Mouse (Mus musculus) heart, embryonic 10.5 days (tissue): Measurements from ENCODE around the gene Fsip1. TPM values are rescaled to one million over a fixed set of nuclear protein-coding genes. Genes with fewer than 3 reads are reported as not detected.
A peak's percentile ranks its signal among the peaks of the same experiment; 100 is the strongest.

Experiments used
- DNase-seq: peaks from one replicate; pipeline ENCODE4 v3.0.0-alpha.2; 2017; ENCODE audit warnings: low spot score
- H3K27ac ChIP-seq: fragments of 300-500 bp; sonication (generic); 2 replicates; pipeline ENCODE4 v1.5.1; 2016; ENCODE audit warnings: mild to moderate bottlenecking
- H3K27me3 ChIP-seq: fragments of 300-500 bp; sonication (generic); 2 replicates; pipeline ENCODE4 v1.6.1; 2016; ENCODE audit warnings: mild to moderate bottlenecking; ENCODE audit not compliant: poor library complexity, insufficient read depth, severe bottlenecking
- H3K36me3 ChIP-seq: fragments of 300-500 bp; sonication (generic); 2 replicates; pipeline ENCODE4 v1.6.1; 2016; ENCODE audit warnings: mild to moderate bottlenecking, moderate library complexity
- H3K4me1 ChIP-seq: fragments of 300-500 bp; sonication (generic); 2 replicates; pipeline ENCODE4 v1.6.1; 2016; ENCODE audit warnings: mild to moderate bottlenecking
- H3K4me3 ChIP-seq: fragments of 300-500 bp; sonication (generic); 2 replicates; pipeline ENCODE4 v1.5.1; 2016; ENCODE audit warnings: mild to moderate bottlenecking, moderate library complexity
- H3K9me3 ChIP-seq: fragments of 300-500 bp; sonication (generic); 2 replicates; pipeline ENCODE4 v1.6.1; 2016; ENCODE audit warnings: mild to moderate bottlenecking, moderate library complexity
- whole genome bisulfite sequencing: fragments of 180-500 bp; shearing (Covaris S2); methylation state at CpG from one replicate; pipeline ENCODE4 v1.1.7; 2016; 5-methylcytosine and 5-hydroxymethylcytosine counted together
- polyA plus RNA-seq: library from polyadenylated mRNA; unstranded; fragments of >200 nt; fragmentation: Nextera tagmentation; extraction: Ambion mirVana; gene quantifications from 2 replicates; pipeline ENCODE4 v1.2.1, GENCODE M21; 2016

The Fsip1 gene
- polyA plus RNA-seq, 1 experiment from 2014 or later: 0.59 TPM

DNA sequence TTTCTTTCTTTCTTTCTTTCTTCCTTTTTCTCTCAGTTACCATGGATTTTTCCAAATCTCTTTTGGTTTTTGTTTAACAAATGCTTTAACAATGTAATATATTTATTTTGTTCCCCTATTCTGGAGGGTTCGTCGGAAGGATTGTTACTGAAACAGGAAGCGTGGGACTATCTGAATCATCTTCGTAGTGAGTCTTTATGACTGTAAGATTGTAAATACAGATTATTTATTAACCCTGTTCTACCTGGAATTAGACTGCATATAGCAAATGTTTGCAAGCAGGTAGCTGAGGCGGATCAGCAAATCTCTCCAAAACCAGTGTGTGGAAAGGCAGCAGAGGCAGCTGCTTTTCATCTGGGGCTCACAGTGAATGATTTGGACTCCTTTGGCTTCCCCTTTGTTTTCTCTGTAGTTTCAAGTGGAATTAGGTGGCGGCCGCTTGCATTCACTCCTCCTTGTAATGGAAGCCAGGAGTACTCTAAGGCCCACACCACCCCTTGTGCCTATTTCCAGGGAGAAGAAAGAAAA is 130.8 kb downstream of the Fsip1 start:
- Histone ChIP-seq H3K4me1 (no peaks in the 10 kb centered on the region), H3K36me3 (peaks cover 32% of the 10 kb centered on the region), H3K9me3 (no peaks in the 10 kb centered on the region), H3K27me3 (no peaks in the 10 kb centered on the region), H3K27ac (no peak overlapping the region), H3K4me3 (no peak overlapping the region)
- DNase-seq: no peak
- WGBS: 82% methylated on average over 7 of the region's 7 CpGs

DNA sequence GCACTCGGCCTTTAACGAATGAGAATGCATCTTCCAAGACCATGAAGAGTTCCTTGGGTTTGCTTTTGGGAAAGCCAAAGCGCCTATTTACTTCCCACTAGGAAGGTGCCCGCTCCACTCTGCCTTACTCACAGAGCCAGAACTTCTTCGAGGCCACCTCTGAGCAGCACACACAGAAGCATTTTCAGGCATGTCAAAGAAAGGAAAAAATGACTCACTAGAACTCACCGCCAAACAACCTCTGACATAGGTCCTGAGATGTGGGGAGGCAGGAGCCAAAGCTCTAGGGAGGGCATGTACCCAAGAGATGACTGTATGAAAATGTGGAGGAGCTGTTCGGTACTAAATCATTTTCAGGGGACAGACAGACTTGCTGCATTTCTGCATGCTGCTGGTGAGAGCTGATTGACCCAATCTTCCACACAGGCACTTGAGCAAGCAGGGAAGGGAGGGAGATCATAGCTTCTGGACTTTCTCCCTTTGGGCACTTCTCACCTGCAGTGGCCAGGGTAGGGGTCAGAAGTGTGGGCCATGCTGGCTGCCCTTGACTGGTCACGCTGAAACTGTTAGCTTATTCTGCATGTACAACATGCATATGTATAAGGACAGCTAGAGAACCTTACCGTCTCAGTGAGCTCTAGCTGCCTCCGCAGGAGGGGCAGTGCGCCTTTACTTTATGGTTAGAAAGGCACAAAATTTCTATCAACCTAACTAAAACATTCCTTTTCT is 131.4 kb downstream of the Fsip1 start:
- Histone ChIP-seq H3K9me3 (no peaks in the 10 kb centered on the region), H3K4me1 (no peaks in the 10 kb centered on the region), H3K27me3 (no peaks in the 10 kb centered on the region), H3K36me3 (peaks cover 39% of the 10 kb centered on the region), H3K27ac (no peak overlapping the region), H3K4me3 (no peak overlapping the region)
- 80% methylated on average over 11 of the region's 11 CpGs for WGBS
- DNase-seq: no peak

DNA sequence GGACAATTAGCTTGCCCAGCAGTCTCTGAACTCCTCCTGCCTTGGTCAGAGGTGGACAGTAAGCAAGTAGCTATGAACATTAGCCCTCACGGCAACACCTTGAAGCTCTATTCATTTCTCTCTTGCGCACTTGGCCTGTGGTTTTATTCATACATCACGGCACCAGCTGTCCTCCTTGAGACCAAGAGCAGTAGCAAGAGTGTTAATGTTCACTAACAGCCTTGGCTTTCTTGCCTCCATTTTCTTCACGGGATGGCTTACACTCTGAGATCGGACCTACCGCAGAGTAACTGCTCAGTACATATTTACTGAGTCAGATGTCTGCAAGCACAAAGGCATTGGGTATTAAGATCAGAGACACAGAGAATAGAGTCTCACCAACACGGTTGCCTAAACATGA is 132.3 kb downstream of the Fsip1 start:
- Histone ChIP-seq H3K36me3 (peaks cover 48% of the 10 kb centered on the region), H3K4me3 (no peak overlapping the region)
- WGBS: 87% methylated on average over 7 of the region's 7 CpGs

DNA sequence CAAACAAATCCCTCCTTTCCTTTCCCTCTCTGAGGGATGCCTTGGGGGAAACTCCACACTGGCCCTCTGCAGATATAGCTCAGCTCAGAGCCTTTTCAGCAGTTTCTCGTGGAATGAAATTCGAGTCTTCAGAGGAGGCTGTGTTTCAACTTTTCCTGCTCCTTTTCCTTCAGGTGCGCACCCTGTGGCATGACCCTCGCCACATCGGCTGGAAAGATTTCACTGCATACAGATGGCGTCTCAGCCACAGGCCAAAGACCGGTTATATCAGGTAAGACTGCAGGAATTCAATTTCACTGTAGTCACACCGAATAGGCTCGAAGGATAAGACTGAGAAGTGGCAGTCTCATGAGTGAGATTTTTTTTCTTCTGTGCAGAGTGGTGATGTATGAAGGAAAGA is 133.0 kb downstream of the Fsip1 start:
- no peaks in the 10 kb centered on the region for H3K27me3 ChIP-seq
- peaks cover 55% of the 10 kb centered on the region for H3K36me3 ChIP-seq
- no peaks in the 10 kb centered on the region for H3K9me3 ChIP-seq
- H3K4me3 ChIP-seq: no peak overlapping the region
- no peaks in the 10 kb centered on the region for H3K4me1 ChIP-seq
- DNase-seq: no peak
- no peak overlapping the region for H3K27ac ChIP-seq
- WGBS: 85% methylated on average over 9 of the region's 9 CpGs

More for the DNA sequence above, 132.3 kb downstream of the Fsip1 start:
- no peaks in the 10 kb centered on the region for H3K9me3 ChIP-seq
- DNase-seq: no peak
- no peak overlapping the region for H3K27ac ChIP-seq
- H3K4me1 ChIP-seq: no peaks in the 10 kb centered on the region
- H3K27me3 ChIP-seq: no peaks in the 10 kb centered on the region

DNA sequence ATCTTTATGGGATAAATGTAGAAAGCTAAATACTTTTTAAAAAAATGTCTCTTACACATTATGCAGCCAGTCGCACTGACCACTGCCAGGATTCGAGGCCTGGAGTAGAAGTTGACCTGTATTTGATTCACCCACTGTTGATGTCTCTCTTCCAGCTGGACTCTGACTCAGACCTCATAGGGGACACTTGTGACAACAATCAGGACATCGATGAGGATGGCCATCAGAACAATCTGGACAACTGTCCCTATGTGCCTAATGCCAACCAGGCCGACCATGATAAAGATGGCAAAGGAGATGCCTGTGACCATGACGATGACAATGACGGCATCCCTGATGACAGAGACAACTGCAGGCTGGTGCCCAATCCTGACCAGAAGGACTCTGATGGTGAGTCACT is 134.5 kb downstream of the Fsip1 start:
- Histone ChIP-seq H3K4me3 (no peak overlapping the region), H3K9me3 (no peaks in the 10 kb centered on the region), H3K4me1 (no peaks in the 10 kb centered on the region), H3K36me3 (peaks cover 65% of the 10 kb centered on the region), H3K27me3 (no peaks in the 10 kb centered on the region), H3K27ac (no peak overlapping the region)
- 86% methylated on average over 6 of the region's 6 CpGs for WGBS
- peak; percentile 53 for DNase-seq

DNA sequence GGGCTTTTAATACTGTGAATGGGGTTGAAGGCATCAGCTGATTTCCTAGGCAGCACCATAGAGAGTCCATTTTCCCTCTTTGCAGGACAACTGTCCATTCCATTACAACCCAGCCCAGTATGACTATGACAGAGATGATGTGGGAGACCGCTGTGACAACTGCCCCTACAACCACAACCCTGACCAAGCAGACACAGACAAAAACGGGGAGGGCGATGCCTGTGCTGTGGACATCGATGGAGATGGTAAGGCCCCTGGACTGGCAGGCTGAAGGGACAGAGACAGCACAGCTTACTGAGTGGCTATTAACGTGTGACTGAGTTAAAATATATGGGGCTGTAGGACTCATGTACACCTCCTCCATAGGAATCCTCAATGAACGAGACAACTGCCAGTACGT is 136.0 kb downstream of the Fsip1 start:
- H3K36me3 ChIP-seq: peaks cover 78% of the 10 kb centered on the region
- no peaks in the 10 kb centered on the region for H3K27me3 ChIP-seq
- no peak overlapping the region for H3K27ac ChIP-seq
- 86% methylated on average over 7 of the region's 7 CpGs for WGBS
- DNase-seq: no peak
- H3K4me1 ChIP-seq: no peaks in the 10 kb centered on the region
- H3K9me3 ChIP-seq: no peaks in the 10 kb centered on the region
- H3K4me3 ChIP-seq: no peak overlapping the region

DNA sequence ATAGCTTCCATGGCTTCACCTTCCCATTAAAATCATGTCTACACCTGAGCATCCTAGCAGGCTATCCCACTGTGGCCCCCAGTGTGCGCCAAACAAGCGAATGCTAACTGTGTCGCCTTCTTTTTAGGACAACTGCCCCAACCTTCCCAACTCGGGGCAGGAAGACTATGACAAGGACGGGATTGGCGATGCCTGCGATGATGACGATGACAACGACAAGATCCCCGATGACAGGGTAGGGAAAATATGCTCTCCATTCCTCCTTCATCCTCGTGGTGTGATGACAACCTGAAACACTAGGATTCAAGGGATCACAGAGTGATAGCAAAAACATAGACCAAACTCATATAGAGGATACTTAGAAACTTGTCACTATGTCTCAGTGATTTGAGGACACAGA is 136.7 kb downstream of the Fsip1 start:
- peaks cover 76% of the 10 kb centered on the region for H3K36me3 ChIP-seq
- no peak for DNase-seq

DNA sequence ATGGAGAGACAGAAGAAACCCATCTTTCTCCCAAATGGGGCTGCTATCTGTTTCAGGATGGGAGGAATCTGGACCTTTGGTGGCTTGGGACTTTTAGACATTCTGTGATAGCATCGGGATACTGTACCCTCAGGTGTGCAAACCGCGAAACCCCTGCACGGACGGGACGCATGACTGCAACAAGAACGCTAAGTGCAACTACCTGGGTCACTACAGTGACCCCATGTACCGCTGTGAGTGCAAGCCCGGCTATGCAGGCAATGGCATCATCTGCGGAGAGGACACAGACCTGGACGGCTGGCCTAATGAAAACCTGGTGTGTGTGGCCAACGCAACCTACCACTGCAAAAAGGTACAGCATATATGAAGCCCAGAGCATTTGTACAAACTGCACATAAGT is 137.1 kb downstream of the Fsip1 start:
- Histone ChIP-seq H3K4me1 (no peaks in the 10 kb centered on the region), H3K27me3 (no peaks in the 10 kb centered on the region), H3K36me3 (peaks cover 76% of the 10 kb centered on the region), H3K4me3 (no peak overlapping the region), H3K27ac (no peak overlapping the region), H3K9me3 (no peaks in the 10 kb centered on the region)
- DNase-seq: no peak
- 94% methylated on average over 12 of the region's 12 CpGs for WGBS

More for the DNA sequence above, 136.7 kb downstream of the Fsip1 start:
- Histone ChIP-seq H3K27ac (no peak overlapping the region), H3K9me3 (no peaks in the 10 kb centered on the region), H3K27me3 (no peaks in the 10 kb centered on the region), H3K4me1 (no peaks in the 10 kb centered on the region), H3K4me3 (no peak overlapping the region)
- 94% methylated on average over 11 of the region's 11 CpGs for WGBS

DNA sequence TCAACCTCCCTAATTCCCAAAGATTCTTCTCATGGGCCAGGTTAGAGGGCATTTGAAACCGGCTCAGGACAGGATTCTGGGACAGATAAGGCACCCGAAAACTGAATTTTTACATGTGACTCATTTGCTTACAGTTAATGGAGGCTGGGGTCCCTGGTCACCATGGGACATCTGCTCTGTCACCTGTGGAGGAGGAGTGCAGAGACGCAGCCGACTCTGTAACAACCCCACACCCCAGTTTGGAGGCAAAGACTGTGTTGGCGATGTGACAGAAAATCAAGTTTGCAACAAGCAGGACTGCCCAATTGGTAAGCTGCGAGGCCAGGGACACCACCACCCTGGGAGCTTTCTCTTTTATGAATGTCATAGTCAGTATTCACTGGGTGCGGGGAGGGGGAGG is 138.3 kb downstream of the Fsip1 start:
- Histone ChIP-seq H3K4me3 (no peak overlapping the region), H3K4me1 (no peaks in the 10 kb centered on the region), H3K27me3 (no peaks in the 10 kb centered on the region), H3K9me3 (no peaks in the 10 kb centered on the region), H3K27ac (no peak overlapping the region), H3K36me3 (peaks cover 71% of the 10 kb centered on the region)
- DNase-seq: no peak
- WGBS: 90% methylated on average over 7 of the region's 7 CpGs

DNA sequence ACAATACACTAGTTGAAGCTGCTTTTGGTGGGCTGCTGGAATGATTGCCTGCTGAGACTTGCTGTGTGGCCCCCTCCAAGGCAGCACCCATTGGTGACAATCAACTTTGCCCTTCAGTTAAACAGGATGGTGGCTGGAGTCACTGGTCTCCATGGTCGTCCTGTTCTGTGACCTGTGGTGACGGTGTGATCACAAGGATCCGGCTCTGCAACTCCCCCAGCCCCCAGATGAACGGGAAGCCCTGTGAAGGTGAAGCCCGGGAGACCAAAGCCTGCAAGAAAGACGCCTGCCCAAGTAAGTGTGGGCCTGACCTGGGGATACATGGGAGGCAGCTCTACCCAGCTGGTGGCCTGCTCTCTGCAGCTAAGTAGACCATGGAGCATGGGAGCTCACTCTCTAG is 138.7 kb downstream of the Fsip1 start:
- no peak for DNase-seq
- Histone ChIP-seq H3K27me3 (no peaks in the 10 kb centered on the region), H3K27ac (no peak overlapping the region), H3K4me3 (no peak overlapping the region), H3K9me3 (no peaks in the 10 kb centered on the region), H3K4me1 (peaks cover 4% of the 10 kb centered on the region), H3K36me3 (peaks cover 66% of the 10 kb centered on the region)
- 77% methylated on average over 6 of the region's 6 CpGs for WGBS

DNA sequence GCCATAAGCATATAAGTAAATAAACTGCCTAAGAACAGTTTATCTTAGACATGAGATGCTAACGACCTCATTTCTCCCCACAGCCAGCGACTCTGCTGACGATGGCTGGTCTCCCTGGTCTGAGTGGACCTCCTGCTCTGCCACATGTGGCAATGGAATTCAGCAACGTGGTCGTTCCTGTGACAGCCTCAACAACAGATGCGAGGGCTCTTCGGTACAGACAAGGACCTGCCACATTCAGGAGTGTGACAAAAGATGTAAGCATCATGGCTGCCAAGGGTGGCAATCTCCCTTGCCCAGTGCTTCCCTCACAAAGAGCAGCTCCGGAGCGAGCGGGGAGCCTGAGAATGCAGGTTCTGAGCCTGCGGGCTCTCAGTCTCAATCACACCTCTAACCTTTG is 139.4 kb downstream of the Fsip1 start:
- Histone ChIP-seq H3K27me3 (no peaks in the 10 kb centered on the region), H3K36me3 (peaks cover 61% of the 10 kb centered on the region)

DNA sequence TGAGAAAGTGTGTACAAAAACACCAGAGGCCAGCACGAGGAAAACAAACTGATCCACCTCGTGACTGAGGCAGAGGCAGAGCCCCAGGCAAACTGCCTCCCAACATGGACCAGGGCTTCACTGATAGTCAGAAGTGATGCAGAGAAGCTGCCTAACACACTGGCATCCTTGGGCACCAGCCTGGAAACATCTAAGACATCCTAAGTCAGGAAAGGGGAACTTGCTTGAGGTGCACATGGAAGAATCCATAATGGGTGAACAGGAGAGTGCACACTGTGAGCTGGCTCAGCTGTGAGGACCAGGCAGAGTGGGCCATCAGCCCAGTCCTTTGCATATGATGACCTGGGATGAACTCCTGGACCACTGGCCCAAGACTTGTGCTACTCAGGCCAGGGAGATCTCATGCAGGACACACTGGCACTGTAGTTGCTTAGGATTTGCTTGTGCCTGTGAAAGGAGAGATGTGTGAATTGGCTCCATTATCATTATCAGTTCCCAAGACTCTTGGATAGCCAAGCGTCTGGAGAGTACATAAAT is 139.9 kb downstream of the Fsip1 start:
- H3K36me3 ChIP-seq: peaks cover 58% of the 10 kb centered on the region
- peaks cover 15% of the 10 kb centered on the region for H3K4me1 ChIP-seq
- no peak overlapping the region for H3K27ac ChIP-seq
- no peak overlapping the region for H3K4me3 ChIP-seq
- H3K27me3 ChIP-seq: no peaks in the 10 kb centered on the region
- no peak for DNase-seq
- H3K9me3 ChIP-seq: no peaks in the 10 kb centered on the region
- WGBS: 61% methylated on average over 3 of the region's 3 CpGs

More for the DNA sequence above, 139.4 kb downstream of the Fsip1 start:
- H3K4me3 ChIP-seq: no peak overlapping the region
- H3K9me3 ChIP-seq: no peaks in the 10 kb centered on the region
- peaks cover 10% of the 10 kb centered on the region for H3K4me1 ChIP-seq
- no peak overlapping the region for H3K27ac ChIP-seq
- DNase-seq: no peak
- 69% methylated on average over 11 of the region's 11 CpGs for WGBS

DNA sequence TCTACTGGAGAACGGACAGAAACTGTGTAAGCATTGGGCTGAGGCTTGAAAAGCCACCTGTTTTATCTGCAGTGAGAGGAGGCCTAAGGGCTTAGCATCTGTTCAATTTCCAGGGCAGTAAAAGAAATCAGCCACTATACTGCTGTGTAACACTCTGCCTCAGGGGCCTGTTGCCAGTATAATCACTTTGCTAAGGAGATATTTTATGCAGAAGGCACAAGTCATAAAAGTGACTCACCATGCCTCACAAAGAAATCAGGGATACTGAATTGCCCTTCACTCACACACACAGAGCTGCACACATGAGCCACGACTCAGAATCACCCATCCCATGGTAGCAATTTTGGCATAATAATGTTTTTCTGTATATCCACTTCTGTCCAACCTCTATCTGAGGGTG is 140.6 kb downstream of the Fsip1 start:
- H3K36me3 ChIP-seq: peaks cover 57% of the 10 kb centered on the region
- 79% methylated on average over 2 of the region's 2 CpGs for WGBS

More for the DNA sequence above, 140.6 kb downstream of the Fsip1 start:
- no peak for DNase-seq
- no peak overlapping the region for H3K4me3 ChIP-seq
- H3K4me1 ChIP-seq: peaks cover 17% of the 10 kb centered on the region
- no peaks in the 10 kb centered on the region for H3K9me3 ChIP-seq
- no peaks in the 10 kb centered on the region for H3K27me3 ChIP-seq
- H3K27ac ChIP-seq: no peak overlapping the region
